Mouse (Mus musculus) right cerebral cortex, postnatal 4 days (tissue): ENCODE measurements around the gene Orm1.

Experiments
- DNase-seq: peaks from one replicate; pipeline ENCODE4 v3.0.0-alpha.2; 2022

The Orm1 gene

DNA sequence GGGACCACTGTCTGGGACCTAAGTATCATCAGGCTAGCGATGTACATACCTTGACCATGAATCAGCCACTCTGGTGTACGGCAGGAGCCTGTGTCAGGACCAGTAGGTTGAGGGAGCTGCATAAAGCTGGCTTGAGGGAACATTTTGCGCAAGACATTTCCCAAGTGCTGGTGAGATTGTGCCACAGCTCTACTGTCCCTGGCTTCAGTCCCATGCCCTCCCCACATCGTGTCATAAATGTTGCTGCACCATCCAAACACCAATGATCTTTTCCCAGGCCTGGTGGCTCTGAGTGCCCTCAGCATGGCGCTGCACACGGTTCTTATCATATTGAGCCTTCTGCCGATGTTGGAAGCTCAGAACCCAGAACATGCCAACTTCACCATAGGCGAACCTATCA is at the start of gene Orm1:
Gene Orm1, plus strand, starts transcription at position 266 of the 400 bp plus-strand sequence.
- DNase-seq = no peak

DNA sequence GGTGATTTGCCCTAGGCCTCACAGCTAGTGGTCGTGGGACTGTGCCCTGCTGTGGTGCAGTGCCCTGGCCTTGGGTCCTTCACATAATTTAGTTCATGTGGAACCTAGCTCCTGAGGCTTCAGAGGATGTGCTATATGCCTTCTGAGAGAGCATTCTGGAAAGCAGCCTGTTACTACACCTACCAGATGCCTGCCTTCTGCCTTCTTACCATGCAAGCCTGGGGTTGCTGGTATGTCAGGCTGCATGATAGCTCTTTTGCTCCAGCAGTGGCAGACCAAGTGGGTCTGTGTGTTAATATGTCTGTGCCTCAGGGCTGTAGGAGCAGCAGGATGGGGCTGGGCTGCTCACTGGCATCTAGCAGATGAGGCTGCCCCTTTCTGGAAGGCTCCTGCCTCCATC is 48.7 kb upstream of the Orm1 start:
- DNase-seq = no peak

DNA sequence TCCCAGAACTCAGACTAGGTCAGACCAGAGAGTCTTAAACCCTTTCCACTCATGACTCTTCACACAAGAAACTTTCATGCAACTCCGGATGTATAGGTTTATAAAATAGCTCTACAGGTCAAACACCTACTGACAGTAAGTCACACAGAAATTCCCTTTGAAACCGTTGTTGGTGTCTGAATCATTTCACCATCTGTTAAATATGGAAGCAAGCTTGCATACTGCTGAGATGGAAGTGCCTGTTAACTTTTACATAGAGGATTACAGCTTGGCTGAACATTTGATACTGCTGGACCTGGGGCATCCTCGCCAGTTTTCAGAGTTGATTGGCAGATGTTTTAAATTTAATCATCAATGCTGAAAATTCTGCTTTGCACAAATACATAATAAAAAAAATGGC is 48.1 kb upstream of the Orm1 start:
- DNase-seq = no peak

DNA sequence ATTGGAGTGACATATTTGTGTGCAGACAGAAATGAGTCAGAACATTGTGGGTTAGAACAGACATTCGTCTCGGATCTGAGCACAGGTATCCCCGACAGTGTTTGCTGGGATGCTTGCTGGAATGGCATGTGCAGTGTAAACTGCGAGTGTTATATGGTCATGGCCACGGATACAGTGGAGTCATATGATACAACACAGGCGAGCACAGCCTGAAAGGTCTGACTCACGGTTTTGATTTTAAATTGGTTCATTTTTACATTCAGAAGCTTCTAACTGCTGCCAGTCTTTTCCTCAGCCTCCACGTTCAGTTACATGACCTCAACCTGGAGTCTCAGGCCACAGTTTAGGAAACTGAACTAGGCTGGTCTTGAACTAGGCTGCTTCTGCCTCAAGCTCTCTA is 47.5 kb upstream of the Orm1 start:
- DNase-seq = no peak

DNA sequence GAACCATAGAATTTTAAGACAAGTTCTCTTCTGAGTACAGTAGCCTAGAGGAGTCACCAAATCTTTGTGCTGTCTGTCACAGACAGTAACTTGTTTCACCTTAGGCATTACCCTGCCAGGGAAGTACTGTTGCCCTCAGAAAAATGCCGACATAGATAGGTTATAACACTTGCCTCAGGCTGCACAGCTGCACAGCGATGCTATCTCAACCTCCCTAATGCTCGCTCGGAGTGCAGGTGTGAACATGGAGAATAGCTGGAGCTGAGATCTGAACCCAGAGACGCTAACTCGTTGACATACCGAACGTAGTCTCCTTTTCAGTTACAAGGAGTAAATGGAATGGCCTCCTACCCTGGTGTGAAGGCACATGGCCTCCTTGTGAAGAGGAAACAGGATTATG is 46.2 kb upstream of the Orm1 start:
- DNase-seq = no peak

DNA sequence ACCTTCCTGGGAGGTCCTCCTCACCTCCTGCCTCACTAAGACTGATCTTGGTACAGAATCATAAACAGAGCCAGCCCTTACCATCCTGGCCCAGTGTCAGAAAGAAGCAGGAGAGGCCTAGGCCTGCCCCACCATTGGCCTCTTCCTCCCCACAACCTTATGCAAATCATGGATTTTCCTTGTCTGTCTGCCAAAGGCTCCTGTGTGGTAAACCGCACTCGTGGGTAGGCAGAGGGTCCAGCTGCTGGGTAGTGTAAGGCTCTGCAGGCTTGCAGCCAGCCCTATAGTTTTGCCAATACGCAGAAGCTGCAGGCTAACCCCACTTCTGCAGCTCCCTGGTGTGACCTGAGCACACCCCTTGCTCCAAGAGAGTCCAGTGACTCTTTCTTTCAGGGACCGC is 41.7 kb upstream of the Orm1 start:
- DNase-seq = no peak

DNA sequence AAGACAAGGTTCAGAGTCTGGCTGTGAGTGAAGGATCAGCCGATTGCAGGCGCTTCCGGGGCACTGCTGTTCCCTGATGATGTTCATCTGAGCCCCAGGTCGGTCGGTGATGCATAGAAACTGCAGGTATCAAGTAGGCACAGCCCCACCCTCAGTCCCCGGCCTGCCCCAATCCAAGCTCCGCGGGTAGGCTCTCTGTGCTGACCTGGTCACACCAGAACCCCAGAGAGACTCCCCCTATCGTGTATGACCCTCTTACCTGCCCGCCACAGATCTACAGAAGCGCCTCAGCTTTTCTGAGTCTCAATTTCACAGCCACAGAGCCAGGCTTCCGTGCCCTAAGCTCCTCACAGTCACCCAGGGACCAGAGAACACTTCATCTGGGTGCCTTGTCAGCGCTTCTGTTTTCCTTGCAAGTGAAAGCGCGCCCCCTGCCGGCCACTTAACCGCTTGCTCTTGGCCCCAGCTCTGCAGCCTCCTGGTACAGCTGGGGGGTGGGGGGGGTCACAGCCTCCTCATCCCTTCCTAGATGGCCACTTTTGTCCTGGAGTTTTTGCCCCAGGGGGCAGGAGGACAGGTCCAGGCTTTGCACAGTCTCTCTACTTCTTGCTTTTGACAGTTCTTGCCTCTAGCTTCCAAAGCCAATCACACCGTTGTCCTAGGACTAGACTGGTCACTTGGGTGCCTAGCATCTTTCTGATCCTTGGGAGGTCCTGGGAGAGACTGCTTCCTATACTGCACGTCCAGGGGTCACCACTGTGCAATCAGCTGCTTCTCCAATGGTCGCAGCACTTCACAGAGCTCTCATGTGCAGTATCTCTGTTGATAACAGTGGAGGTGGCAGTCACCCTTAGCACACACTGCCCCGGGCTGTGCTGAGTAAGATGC is 36.9 kb upstream of the Orm1 start:
- peak; percentile 98 for DNase-seq

DNA sequence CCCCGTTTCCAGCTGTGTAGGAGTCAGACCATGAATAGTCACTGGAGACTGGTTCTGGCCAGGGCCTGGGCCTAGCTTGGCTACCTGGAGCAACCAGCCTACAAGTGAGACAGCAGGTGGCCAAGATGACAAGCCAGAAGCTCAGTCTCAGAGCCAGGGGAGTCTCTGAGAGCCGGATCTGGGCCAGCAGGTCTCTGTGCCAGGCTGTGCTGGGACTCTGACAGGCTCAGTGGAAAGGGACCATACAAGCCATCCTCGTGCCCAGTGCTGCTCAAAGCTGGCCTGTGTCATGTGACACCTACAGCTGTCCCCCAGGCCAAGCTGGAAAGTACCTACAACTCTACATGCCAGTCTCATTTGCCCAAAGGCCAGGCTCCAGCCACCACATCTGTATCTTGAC is 36.0 kb upstream of the Orm1 start:
- no peak for DNase-seq

DNA sequence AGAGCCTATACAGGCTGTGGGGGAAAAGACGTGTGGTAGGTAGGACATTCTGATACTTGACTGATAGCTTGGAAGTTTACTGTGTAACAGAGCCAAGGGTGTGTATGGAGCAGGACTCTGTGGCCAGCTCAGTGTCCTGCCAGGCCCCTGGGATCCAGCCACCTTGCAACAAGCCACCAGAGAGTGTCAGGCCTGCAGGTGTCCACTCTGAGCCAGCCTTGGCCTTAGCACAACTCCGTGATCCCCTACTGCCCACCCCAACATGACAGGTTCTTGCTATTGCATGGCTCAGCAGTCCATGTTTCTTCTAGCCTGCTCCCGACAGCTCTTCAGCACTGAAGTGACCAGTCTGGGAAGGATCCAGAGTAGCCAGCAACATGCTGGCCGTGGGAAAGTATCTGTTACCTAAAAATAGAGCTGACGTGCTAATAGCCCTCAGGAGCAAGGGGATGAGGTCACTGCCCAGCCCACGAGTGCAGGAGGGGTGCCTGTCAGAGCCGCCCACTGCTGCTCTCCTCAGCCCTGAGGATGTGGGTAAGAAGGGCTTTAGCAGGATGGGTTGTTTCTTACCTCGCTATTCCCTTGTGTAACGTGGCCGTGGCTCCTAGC is 34.0 kb upstream of the Orm1 start:
- DNase-seq = no peak

DNA sequence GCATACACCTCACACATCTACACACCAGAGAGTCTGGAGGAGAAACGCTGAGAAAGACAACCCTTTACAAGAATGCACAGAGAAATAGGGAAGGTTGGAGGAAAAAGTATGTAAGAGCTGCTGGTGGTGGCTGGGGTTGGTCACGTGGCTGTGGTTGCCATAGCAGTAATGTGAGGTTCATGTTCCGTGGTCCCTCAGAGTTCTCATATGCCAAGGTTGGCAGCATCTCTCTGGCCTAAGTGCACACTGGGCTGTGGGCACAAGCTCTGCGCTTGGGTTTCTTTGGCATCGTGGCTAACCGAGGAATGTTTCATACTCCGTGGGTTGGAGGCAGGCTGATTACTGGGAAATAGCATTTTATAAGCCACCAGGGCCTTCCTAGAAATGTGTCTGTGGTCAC is 32.9 kb upstream of the Orm1 start:
- DNase-seq = no peak

DNA sequence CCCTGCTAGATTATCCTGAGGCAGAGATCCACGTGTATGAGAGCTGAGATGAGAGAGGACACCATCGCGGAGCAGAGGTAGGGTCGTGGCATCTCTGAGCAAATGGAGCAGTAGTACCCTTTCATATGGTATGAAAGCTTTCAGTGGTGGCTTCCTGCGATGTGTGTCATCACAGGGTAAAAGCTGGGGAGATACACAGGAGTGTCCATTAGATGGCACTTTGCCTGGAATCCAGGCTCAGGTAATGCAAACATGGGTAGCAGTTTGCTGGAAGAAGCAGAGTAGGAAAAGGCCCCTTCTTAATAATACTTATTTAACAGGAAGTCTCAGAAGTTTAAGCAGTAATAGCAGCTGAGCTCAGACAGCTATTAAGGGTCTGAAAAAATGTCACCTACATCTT is 30.3 kb upstream of the Orm1 start:
- no peak for DNase-seq

DNA sequence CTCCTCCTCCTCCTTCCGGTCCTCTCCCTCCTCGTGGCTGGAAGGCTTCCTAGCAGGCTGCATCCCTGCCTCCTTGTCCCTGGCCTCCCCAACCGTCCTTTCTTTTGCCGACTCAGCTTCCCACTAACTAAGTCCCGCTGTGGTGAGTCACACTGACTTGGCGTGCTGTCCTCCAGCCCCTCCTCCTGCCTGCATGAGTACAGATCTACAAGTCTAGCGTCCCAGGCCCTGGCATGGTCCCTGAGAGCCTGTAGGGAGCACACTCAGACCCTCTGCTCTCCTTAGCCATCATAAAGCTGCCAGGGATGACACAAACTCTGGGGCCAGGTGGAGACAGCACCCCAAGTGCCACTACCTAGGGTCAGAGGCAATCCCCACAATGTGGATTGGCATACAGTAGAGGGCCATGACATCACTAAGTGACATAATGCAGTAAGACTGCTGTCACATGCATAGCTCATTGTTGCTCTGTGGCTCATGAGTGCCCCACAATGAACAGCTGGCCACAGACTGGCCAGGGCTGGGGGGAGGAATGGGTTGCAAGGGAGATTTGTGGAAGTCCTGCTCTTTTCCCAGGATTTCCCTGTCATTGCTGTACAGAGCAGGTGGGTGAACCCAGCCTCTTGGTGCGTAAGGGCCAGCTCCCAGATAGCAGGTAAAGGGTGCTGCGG is 28.1 kb upstream of the Orm1 start:
- no peak for DNase-seq

DNA sequence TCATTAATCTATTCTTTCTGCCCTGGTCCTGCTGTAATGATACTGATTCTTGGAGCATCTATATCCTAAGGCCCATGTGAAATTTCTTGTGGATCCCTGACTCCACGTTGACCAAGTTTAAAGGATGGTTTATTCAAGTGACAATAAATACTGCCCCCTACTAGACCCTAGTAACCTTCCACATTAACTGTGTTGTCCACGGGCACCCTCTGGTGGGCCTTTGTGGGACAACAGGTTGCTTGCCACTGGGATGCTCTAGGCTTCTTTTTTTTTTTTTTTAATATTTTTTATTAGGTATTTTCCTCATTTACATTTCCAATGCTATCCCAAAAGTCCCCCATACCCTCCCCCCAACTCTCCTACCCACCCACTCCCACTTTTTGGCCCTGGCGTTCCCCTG is 24.8 kb upstream of the Orm1 start:
- DNase-seq = peak; percentile 77

DNA sequence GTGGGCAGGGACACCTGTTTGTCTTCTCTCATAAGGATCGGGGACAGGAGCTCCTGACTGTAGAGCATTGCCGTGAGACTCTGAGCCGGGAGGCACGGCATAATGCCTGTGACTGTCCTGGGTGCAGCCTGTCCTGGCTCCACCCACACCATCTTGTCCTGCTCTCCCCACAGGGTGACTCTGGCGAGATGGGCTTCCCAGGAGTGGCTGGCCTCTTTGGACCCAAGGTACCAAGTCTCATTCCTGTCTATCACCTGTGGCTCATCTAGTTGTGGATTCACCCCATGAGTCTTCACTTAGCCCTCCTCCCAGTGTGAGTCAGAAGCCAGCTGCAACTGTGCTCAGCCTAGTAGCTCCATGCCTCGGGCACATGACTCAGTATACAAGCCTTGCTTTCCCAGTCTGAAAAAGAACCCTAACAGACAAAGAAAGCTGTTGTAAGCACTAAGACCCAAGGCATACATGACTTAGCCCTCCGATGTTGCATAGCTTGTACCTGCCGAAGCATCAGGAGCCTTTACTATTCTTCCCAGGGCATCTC is 21.0 kb upstream of the Orm1 start:
- DNase-seq = no peak

DNA sequence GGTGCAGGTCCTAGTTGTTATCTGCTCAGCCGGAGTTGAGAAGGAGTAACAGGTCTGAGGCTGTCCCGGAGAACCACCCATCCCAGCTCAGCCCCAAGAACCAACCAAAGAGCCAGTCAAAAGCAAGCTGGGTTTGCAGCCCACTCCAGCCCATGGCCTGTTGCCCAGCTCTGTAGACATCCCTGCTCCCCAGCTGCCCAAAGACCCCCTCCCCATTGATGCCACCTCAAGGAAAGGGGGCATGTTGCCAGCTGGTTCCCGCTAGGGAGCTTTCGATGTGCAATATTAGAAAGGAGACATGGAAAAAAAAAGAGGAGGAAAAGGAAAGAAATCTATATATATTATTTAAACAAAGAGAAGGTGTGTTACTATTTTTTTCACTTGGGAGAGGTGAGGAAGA is 11.0 kb upstream of the Orm1 start:
- DNase-seq = no peak

DNA sequence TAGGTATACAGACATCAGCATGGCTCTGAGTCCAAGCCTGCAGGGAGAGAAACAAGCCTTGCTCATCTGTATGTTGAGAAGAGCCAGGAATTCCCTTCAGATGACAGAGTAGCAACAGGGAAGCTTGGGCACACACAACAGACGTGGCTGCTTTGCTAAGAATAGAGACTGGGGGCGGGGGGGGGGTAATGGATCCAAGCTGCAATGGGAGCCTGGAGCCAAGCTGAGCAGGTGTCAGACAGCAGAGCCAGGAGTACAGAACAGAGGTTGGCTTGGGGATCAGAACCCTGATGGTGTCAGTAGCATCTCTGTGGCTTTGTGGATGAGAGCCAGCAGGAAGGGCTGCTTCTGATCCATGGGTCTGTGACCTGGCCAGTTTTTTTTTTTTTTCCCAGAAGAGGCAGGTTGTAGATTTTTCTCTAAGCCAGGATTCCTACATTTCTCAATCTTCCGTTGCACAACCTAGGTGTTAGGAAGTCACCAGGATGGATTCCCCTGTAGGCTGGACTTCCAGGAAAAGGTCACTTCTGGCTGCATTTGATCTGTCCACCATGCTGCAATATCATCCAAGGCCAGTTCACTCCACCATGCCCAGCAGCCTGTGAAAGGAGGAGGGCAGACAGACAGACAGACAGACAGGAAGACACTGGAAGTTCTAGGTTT is 5.8 kb upstream of the Orm1 start:
- DNase-seq = no peak

DNA sequence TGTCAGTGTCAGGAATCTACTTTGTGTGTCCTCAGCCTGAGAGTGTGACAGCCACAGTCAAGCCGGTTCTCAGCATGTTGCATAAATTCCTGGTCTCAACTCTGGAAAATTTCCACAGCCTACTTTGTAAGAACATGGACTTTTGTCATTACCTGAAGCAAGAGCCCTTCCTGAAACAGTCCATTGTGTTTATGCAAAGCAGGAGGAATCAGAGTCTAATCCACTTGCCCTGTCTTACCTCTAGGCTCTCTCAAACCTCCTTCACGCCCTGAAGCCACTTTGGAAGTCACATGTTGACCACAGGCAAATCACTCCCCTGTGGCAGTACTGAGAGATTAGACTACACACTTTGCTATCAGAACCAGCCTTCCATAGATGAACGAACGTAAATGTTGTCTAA is 1.9 kb upstream of the Orm1 start:
- DNase-seq = no peak

DNA sequence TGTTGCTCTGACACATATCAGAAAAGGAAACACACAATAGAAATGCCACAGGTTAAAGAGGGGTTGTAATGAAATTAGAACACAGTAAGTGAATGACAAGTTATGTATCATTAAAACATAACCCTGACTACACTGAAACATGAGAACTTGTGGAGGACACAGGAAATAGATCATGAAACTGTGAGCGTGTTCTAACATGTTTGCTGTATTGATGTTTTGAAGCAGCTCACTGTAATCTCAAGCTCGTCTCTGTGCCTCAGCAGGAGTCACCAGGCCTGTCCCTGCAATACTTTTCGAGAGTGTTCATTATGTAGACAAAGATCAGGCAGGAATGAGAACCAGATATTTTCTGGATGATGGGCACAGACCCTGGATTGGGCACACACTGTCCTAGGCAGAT is 752 bp upstream of the Orm1 start:
- DNase-seq = no peak

DNA sequence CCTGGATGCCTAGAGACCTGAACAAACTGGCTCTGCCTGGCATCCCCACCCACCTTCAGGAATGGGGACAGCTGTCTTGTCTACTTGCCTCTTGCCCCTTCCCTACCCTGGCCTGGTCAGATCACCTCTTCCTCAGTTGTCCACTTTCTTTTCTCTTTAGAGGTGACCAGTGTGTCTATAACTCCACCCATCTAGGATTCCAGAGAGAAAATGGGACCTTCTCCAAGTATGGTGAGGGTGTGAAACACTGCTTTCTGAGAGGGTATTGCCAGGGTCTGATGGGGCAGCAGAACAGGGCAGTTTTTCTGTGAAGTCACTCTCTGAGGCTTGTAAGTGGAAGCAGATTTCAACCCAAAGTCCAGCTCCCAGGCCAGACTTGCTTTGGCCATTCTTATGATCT is 901 bp downstream of the Orm1 start:
- DNase-seq = no peak

DNA sequence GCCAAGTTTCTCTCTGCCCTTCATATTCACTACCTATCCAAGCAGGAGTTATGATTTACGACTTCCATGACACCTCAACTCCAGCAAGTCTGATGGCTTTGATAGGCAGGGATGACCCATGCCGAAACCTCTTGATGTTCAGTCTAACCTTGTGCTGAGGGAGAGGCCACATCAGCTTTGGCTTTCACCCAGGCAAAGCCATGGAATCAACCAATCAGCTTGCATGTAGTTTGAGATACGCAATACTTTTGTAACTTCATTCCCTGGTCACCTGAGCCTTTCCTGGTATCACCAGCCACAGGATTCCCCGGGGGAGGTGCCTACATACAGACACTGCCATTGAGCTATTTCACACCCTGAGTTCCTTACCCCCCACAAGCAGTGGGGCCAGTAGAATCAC is 2.3 kb downstream of the Orm1 start:
- DNase-seq = no peak

DNA sequence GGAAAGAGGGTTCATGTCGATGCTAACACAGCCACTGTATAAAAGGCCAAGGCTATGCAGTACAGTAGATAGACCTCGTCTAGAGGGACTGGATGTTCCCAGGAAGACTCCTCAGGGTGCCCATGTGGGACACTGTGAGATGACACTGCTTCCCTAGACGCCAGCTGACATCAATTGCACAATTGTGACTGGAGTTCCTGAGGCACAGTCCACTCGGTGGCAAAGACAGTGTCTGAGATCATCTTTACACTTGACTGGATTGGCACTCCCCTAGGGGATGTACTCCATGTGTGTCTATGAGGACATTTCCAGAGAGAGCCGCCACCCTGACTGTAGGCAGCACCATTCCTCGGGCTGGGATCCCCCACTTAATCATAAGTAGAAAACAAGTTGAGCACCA is 4.2 kb downstream of the Orm1 start:
- DNase-seq = no peak

DNA sequence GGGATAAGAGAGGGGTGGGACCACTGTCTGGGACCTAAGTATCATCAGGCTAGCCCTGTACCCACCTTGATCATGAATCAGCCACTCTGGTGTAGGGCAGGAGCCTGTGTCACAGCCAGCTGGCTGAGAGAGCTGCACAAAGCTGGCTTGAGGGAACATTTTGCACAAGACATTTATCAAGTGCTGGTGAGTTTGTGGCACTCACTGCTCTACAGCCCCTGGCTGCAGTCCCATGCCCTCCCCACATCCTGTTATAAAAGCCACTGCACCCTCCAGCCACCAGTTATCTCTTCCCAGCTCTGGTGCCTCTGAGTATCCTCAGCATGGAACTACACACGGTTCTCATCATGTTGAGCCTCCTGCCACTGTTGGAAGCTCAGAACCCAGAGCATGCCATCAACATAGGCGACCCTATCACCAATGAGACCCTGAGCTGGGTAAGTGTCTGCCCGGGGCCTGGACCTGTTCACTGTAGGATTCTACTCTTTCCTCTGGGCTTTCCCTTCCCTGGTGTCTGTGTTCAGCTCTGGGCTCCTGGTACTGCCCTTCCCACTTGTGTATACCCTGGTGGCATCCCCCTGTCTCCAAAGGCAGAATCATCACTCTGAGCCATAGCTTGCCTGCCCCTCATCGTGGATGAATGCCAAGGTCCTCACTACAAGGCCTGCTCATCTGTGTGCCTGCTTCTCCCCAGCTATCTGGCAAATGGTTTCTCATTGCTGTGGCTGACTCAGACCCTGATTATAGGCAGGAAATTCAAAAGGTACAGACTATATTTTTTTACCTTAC is 11.7 kb downstream of the Orm1 start, which contains the start of gene Orm3:
Gene Orm3, plus strand, starts transcription at position 286 of the 789 bp plus-strand sequence.
- DNase-seq = no peak
